Mouse (Mus musculus): Measurements from ENCODE around the gene Tpte. TPM values are rescaled to one million over a fixed set of nuclear protein-coding genes. Genes with fewer than 3 reads are reported as not detected.
A peak's percentile ranks its signal among the peaks of the same experiment; 100 is the strongest.

The Tpte gene
- polyA plus RNA-seq, 1 experiment: not detected

GRCm38 (mm10) chr8:22359359-22359758, 76.1 kb downstream of the Tpte start:
- Histone ChIP-seq H3K27ac (ENCODE audit: insufficient read depth, low read depth, low read length) (no peak overlapping the region), H3K4me3 (ENCODE audit: insufficient read depth, low read length) (no peak overlapping the region), H3K4me1 (ENCODE audit: control insufficient read depth, insufficient read depth, low read length) (peaks cover 2% of the 10 kb centered on the region; the same call in 1 of the 2 replicates)
- TF ChIP-seq CTCF (IDR thresholded peaks at IDR 0.05; ENCODE audit: low read depth, low read length) (no peak), POLR2A (IDR thresholded peaks at IDR 0.05; ENCODE audit: borderline replicate concordance, low read depth, low read length) (no peak)

GRCm38 (mm10) chr8:22359882-22360281, 76.6 kb downstream of the Tpte start:
- TF ChIP-seq CTCF (IDR thresholded peaks at IDR 0.05; ENCODE audit: low read depth, low read length): no peak
- no peak for TF ChIP-seq POLR2A (IDR thresholded peaks at IDR 0.05; ENCODE audit: borderline replicate concordance, low read depth, low read length)
- H3K4me1 ChIP-seq (ENCODE audit: control insufficient read depth, insufficient read depth, low read length): peaks cover 2% of the 10 kb centered on the region; the same call in 1 of the 2 replicates
- no peak overlapping the region for H3K4me3 ChIP-seq (ENCODE audit: insufficient read depth, low read length)
- no peak overlapping the region for H3K27ac ChIP-seq (ENCODE audit: insufficient read depth, low read depth, low read length)

GRCm38 (mm10) chr8:22376311-22376710, 93.1 kb downstream of the Tpte start:
- H3K27ac ChIP-seq (ENCODE audit: insufficient read depth, low read depth, low read length): no peak overlapping the region
- no peaks in the 10 kb centered on the region for H3K4me1 ChIP-seq (ENCODE audit: control insufficient read depth, insufficient read depth, low read length)
- H3K4me3 ChIP-seq (ENCODE audit: insufficient read depth, low read length): no peak overlapping the region
- no peak for TF ChIP-seq POLR2A (IDR thresholded peaks at IDR 0.05; ENCODE audit: borderline replicate concordance, low read depth, low read length)
- TF ChIP-seq CTCF (IDR thresholded peaks at IDR 0.05; ENCODE audit: low read depth, low read length): no peak

GRCm38 (mm10) chr8:22376903-22377302, 93.7 kb downstream of the Tpte start:
- Histone ChIP-seq H3K27ac (ENCODE audit: insufficient read depth, low read depth, low read length) (no peak overlapping the region), H3K4me1 (ENCODE audit: control insufficient read depth, insufficient read depth, low read length) (no peaks in the 10 kb centered on the region), H3K4me3 (ENCODE audit: insufficient read depth, low read length) (no peak overlapping the region)
- TF ChIP-seq POLR2A (IDR thresholded peaks at IDR 0.05; ENCODE audit: borderline replicate concordance, low read depth, low read length) (no peak), CTCF (IDR thresholded peaks at IDR 0.05; ENCODE audit: low read depth, low read length) (peak; percentile 47)

- H3K4me1 ChIP-seq (ENCODE audit: control insufficient read depth, insufficient read depth, low read length): no peaks in the 10 kb centered on the region
- no peak overlapping the region for H3K4me3 ChIP-seq (ENCODE audit: insufficient read depth, low read length)
- TF ChIP-seq POLR2A (IDR thresholded peaks at IDR 0.05; ENCODE audit: borderline replicate concordance, low read depth, low read length) (no peak), CTCF (IDR thresholded peaks at IDR 0.05; ENCODE audit: low read depth, low read length) (no peak)
- H3K27ac ChIP-seq (ENCODE audit: insufficient read depth, low read depth, low read length): no peak overlapping the region
These were observed 97.7 kb downstream of the Tpte start for GRCm38 (mm10) chr8:22380934-22381333.

GRCm38 (mm10) chr8:22382824-22383595, 99.8 kb downstream of the Tpte start:
- Histone ChIP-seq H3K4me1 (ENCODE audit: control insufficient read depth, insufficient read depth, low read length) (no peaks in the 10 kb centered on the region), H3K4me3 (ENCODE audit: insufficient read depth, low read length) (no peak overlapping the region), H3K27ac (ENCODE audit: insufficient read depth, low read depth, low read length) (no peak overlapping the region)
- no peak for TF ChIP-seq CTCF (IDR thresholded peaks at IDR 0.05; ENCODE audit: low read depth, low read length)

GRCm38 (mm10) chr8:22385158-22385557, 101.9 kb downstream of the Tpte start:
- TF ChIP-seq POLR2A (IDR thresholded peaks at IDR 0.05; ENCODE audit: borderline replicate concordance, low read depth, low read length) (no peak), CTCF (IDR thresholded peaks at IDR 0.05; ENCODE audit: low read depth, low read length) (no peak)
- H3K27ac ChIP-seq (ENCODE audit: insufficient read depth, low read depth, low read length): no peak overlapping the region
- H3K4me1 ChIP-seq (ENCODE audit: control insufficient read depth, insufficient read depth, low read length): no peaks in the 10 kb centered on the region
- no peak overlapping the region for H3K4me3 ChIP-seq (ENCODE audit: insufficient read depth, low read length)

GRCm38 (mm10) chr8:22389874-22390273, 106.6 kb downstream of the Tpte start:
- TF ChIP-seq CTCF (IDR thresholded peaks at IDR 0.05; ENCODE audit: low read depth, low read length): no peak
- no peak for TF ChIP-seq POLR2A (IDR thresholded peaks at IDR 0.05; ENCODE audit: borderline replicate concordance, low read depth, low read length)
- Histone ChIP-seq H3K4me3 (ENCODE audit: insufficient read depth, low read length) (no peak overlapping the region), H3K27ac (ENCODE audit: insufficient read depth, low read depth, low read length) (no peak overlapping the region), H3K4me1 (ENCODE audit: control insufficient read depth, insufficient read depth, low read length) (no peaks in the 10 kb centered on the region)

GRCm38 (mm10) chr8:22390766-22391463, 107.7 kb downstream of the Tpte start:
- TF ChIP-seq POLR2A (IDR thresholded peaks at IDR 0.05; ENCODE audit: borderline replicate concordance, low read depth, low read length) (no peak), CTCF (IDR thresholded peaks at IDR 0.05; ENCODE audit: low read depth, low read length) (no peak)
- H3K4me1 ChIP-seq (ENCODE audit: control insufficient read depth, insufficient read depth, low read length): no peaks in the 10 kb centered on the region
- no peak overlapping the region for H3K4me3 ChIP-seq (ENCODE audit: insufficient read depth, low read length)
- no peak overlapping the region for H3K27ac ChIP-seq (ENCODE audit: insufficient read depth, low read depth, low read length)

GRCm38 (mm10) chr8:22394471-22394870, 111.2 kb downstream of the Tpte start:
- Histone ChIP-seq H3K27ac (ENCODE audit: insufficient read depth, low read depth, low read length) (no peak overlapping the region), H3K4me3 (ENCODE audit: insufficient read depth, low read length) (no peak overlapping the region), H3K4me1 (ENCODE audit: control insufficient read depth, insufficient read depth, low read length) (peaks cover 4% of the 10 kb centered on the region)
- TF ChIP-seq CTCF (IDR thresholded peaks at IDR 0.05; ENCODE audit: low read depth, low read length) (no peak), POLR2A (IDR thresholded peaks at IDR 0.05; ENCODE audit: borderline replicate concordance, low read depth, low read length) (no peak)

All from bone marrow macrophage, adult 2 months (primary cell).